Mouse (Mus musculus): ENCODE measurements around the gene Nedd4. TPM values are rescaled to one million over a fixed set of nuclear protein-coding genes. Genes with fewer than 3 reads are reported as not detected.
A peak's percentile ranks its signal among the peaks of the same experiment; 100 is the strongest.

The Nedd4 gene
- polyA plus RNA-seq, 1 experiment from 2014 or later = 546 TPM

DNA sequence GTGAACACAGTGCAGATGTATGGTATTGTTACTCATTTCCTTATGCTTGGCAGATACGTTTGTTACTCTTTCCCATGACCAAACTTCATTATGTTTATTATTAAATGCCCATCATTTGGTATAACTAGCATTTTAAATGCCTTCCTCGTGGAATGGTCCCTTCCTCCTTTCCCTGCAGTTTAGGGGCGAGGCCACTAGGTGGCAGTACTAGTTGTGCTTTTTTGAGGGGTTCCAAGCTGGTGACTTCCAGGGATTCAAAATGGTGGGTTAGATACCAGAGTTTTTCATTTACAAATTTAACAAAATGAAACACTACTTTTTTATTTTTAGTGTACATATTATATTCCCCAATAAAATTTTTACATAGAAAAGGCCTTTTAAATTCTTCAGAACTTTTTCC lies 71.8 kb downstream of the Nedd4 start:
- no peaks in the 10 kb centered on the region for H3K4me1 ChIP-seq
- no peak overlapping the region for H3K4me2 ChIP-seq (replicated peaks)
- 29% methylated on average over 3 of the region's 3 CpGs for WGBS
- no peak overlapping the region for H3K4me3 ChIP-seq (replicated peaks)
- peaks cover 84% of the 10 kb centered on the region for H3K36me3 ChIP-seq
- H3K9ac ChIP-seq = no peak overlapping the region
- no peak for ATAC-seq (ENCODE audit: insufficient number of reproducible peaks, low FRiP score, low TSS enrichment, low read depth)
- no peak overlapping the region for H3K27ac ChIP-seq (replicated peaks)
- H3K9me3 ChIP-seq (replicated peaks) = no peaks in the 10 kb centered on the region
- no peaks in the 10 kb centered on the region for H3K27me3 ChIP-seq

DNA sequence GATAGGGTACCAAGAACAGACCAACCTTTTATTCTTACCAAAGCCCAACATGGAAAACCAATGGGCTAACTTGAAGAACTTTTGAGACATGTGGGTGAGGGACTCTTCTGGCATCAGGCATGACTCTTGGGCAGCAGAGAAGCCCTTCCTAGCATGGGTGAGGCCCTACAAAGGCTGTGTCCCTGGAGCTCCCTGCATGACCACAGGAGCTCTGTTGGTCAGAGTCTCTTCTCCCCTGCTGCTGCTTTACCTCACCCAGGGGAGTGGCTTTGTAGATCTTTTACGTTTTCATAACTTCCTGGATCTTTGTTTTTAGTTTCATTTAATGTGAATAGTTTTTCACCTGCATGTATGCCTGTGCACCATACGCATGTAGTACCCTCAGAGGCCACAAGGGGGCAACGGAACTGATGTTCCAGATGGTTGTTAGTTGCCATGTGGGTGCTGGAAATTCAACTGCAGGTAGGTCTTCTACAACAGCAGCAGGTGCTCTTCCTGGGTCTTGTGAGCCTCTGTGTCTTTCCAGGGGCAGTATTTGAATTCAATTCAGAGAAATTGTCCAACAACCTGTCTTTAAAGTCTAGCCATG lies 73.8 kb downstream of the Nedd4 start:
- H3K9me3 ChIP-seq (replicated peaks) = no peaks in the 10 kb centered on the region
- H3K4me2 ChIP-seq (replicated peaks) = no peak overlapping the region

DNA sequence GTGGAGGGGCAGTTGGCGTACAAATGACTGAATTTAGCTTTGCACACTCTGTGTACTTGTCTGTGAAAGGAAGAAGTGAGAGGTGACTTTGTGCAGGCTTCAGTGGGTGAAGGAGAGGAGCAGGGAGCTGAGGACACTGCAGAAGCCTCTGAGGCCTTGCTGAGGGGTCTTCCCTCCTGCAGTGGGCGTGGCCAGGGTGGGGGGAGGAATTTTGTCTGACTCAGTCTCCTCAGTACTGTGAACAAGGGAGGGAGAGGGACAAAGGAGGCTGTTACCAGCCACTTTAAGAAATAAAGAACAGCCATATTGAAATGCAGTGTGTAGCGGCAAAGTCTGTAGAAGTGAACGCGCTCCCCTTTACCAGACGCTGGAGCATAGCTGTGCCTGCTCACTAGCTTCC lies 79.1 kb downstream of the Nedd4 start:
- no peak for ATAC-seq (ENCODE audit: insufficient number of reproducible peaks, low FRiP score, low TSS enrichment, low read depth)
- no peaks in the 10 kb centered on the region for H3K4me1 ChIP-seq

More for the DNA sequence above, 73.8 kb downstream of the Nedd4 start:
- H3K36me3 ChIP-seq = peaks cover 92% of the 10 kb centered on the region
- ATAC-seq (ENCODE audit: insufficient number of reproducible peaks, low FRiP score, low TSS enrichment, low read depth) = no peak
- H3K27me3 ChIP-seq = no peaks in the 10 kb centered on the region
- no peak overlapping the region for H3K4me3 ChIP-seq (replicated peaks)
- H3K9ac ChIP-seq = no peak overlapping the region
- no peaks in the 10 kb centered on the region for H3K4me1 ChIP-seq
- WGBS = 72% methylated on average over 3 of the region's 3 CpGs
- H3K27ac ChIP-seq (replicated peaks) = no peak overlapping the region; the same call in 1 of the 2 replicates

DNA sequence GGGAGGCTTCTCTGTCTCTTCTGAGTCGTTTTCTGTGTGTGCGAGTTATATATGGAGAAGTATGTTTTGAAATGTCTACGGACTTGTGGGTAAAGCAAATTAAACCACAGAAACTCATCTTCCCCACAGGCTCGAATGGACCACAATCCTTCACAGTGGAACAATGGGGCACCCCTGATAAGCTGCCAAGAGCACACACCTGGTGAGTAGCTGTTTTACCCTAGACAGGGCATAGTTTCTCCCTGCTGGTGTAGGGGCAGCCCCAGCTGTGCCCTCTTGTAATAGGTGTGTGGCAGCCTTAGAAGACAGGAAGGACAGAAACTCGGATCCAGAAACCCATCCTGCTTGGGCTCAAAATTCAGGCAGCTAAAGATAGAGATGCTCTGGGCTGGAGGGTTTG lies 84.1 kb downstream of the Nedd4 start:
- ATAC-seq (ENCODE audit: insufficient number of reproducible peaks, low FRiP score, low TSS enrichment, low read depth) = no peak
- no peak overlapping the region for H3K4me3 ChIP-seq (replicated peaks)
- WGBS = 76% methylated on average over 5 of the region's 5 CpGs

More for the DNA sequence above, 79.1 kb downstream of the Nedd4 start:
- Histone ChIP-seq H3K4me2 (replicated peaks) (no peak overlapping the region), H3K9ac (no peak overlapping the region), H3K4me3 (replicated peaks) (no peak overlapping the region), H3K27me3 (no peaks in the 10 kb centered on the region), H3K27ac (replicated peaks) (no peak overlapping the region), H3K9me3 (replicated peaks) (no peaks in the 10 kb centered on the region), H3K36me3 (peaks cover 96% of the 10 kb centered on the region)
- 95% methylated on average over 6 of the region's 6 CpGs for WGBS

DNA sequence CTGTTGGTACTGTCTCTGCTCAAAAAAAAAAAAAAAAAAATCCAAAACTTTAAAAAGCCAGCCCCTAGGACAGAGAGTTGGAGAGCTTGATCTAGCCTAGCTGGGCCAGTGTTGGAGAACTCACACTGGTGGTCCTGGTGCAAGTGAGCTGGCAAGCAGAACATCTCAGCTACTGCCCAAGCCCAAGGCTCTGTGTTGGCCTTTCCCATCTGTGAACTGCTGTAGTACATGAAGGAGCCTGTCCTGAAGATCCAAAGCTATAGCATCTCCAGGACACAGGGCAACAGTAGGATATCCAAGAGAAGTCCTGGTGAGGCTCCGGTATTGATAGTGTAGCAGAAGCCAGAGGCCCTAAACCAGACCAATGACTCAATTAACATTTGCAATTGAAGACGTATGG lies 88.1 kb downstream of the Nedd4 start:
- Histone ChIP-seq H3K9ac (no peak overlapping the region), H3K27ac (replicated peaks) (no peak overlapping the region), H3K4me2 (replicated peaks) (no peak overlapping the region), H3K27me3 (no peaks in the 10 kb centered on the region), H3K9me3 (replicated peaks) (no peaks in the 10 kb centered on the region), H3K4me3 (replicated peaks) (no peak overlapping the region), H3K36me3 (peaks cover 40% of the 10 kb centered on the region), H3K4me1 (peaks cover 13% of the 10 kb centered on the region; the same call in 1 of the 2 replicates)
- ATAC-seq (ENCODE audit: insufficient number of reproducible peaks, low FRiP score, low TSS enrichment, low read depth) = no peak
- 65% methylated on average over 2 of the region's 2 CpGs for WGBS

More for the DNA sequence above, 84.1 kb downstream of the Nedd4 start:
- no peak overlapping the region for H3K9ac ChIP-seq
- H3K27me3 ChIP-seq = no peaks in the 10 kb centered on the region
- no peak overlapping the region for H3K4me2 ChIP-seq (replicated peaks)
- no peak overlapping the region for H3K27ac ChIP-seq (replicated peaks)
- H3K4me1 ChIP-seq = no peaks in the 10 kb centered on the region
- H3K9me3 ChIP-seq (replicated peaks) = no peaks in the 10 kb centered on the region
- H3K36me3 ChIP-seq = peaks cover 77% of the 10 kb centered on the region

DNA sequence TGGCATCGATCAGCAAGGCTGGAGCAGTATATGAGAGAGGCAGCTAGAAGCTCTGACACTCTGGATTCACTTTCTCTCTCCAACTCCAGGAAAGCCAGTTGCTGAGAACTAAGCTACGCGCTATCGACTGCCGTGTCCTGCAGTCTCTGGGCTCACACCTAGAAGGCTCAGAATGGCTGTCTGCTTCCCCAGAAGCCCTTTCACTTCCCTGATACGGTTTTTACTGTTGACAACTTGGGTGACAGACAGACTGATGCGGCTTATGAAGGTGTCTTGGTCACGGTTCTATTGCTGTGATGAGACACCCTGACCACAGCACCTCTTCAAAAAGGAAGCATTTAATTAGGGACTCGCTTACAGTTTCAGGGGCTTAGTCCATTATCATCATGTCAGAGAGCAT lies 90.5 kb downstream of the Nedd4 start:
- H3K27ac ChIP-seq (replicated peaks) = no peak overlapping the region
- H3K27me3 ChIP-seq = no peaks in the 10 kb centered on the region
- no peaks in the 10 kb centered on the region for H3K9me3 ChIP-seq (replicated peaks)
- H3K9ac ChIP-seq = no peak overlapping the region
- ATAC-seq (ENCODE audit: insufficient number of reproducible peaks, low FRiP score, low TSS enrichment, low read depth) = no peak
- H3K4me1 ChIP-seq = peaks cover 13% of the 10 kb centered on the region; the same call in 1 of the 2 replicates
- H3K4me2 ChIP-seq (replicated peaks) = no peak overlapping the region
- H3K4me3 ChIP-seq (replicated peaks) = no peak overlapping the region
- peaks cover 17% of the 10 kb centered on the region for H3K36me3 ChIP-seq
- 65% methylated on average over 9 of the region's 9 CpGs for WGBS

DNA sequence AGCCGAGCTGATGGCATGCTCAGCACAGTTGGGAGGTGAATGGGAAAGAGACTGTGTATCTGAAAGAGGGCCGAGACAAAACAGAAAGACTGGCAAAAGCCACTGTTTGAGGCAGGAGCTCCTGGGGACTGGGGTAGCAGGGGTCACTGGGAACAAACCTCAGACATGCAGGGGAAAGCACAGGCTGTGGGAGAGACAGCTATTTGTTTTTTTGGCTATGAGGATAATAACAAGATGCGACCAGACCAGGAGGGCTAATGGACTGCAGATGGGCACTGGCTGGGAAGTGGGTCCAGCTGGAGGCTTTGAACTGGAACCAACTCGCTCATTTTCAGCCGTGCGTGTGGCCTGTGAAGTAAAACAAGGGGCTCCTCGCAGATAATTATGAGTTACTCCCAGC lies 91.6 kb downstream of the Nedd4 start:
- WGBS = 5% methylated on average over 7 of the region's 7 CpGs
- Histone ChIP-seq H3K9me3 (replicated peaks) (no peaks in the 10 kb centered on the region), H3K27me3 (no peaks in the 10 kb centered on the region), H3K27ac (replicated peaks) (no peak overlapping the region), H3K36me3 (peaks cover 6% of the 10 kb centered on the region), H3K9ac (no peak overlapping the region), H3K4me2 (replicated peaks) (no peak overlapping the region), H3K4me1 (peaks cover 18% of the 10 kb centered on the region; the same call in 1 of the 2 replicates), H3K4me3 (replicated peaks) (no peak overlapping the region)
- peak; percentile 49; the same call in 1 of the 2 replicates for ATAC-seq (ENCODE audit: insufficient number of reproducible peaks, low FRiP score, low TSS enrichment, low read depth)

DNA sequence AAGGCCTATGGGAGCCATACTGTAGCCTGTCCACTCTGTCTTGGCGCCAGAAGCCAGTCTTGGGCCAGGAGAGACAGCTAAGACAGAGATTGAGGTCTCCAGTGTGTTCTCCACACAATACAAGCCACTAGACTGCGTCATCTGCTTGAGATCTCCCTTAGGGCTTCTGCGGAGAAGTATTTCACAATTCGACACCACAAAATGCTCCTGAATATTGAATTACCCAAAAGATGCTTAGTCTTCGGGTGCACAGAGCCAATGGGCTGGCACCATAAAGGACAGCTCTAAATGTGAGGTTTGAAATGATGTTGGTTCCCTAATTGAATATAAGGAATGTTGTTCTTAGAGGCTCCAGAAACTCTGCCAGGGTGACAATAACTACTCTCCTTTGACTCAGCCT lies 95.0 kb downstream of the Nedd4 start:
- no peak overlapping the region for H3K4me2 ChIP-seq (replicated peaks)
- no peak for ATAC-seq (ENCODE audit: insufficient number of reproducible peaks, low FRiP score, low TSS enrichment, low read depth)
- H3K4me1 ChIP-seq = peaks cover 20% of the 10 kb centered on the region; the same call in 1 of the 2 replicates
- no peak overlapping the region for H3K9ac ChIP-seq
- H3K36me3 ChIP-seq = no peaks in the 10 kb centered on the region
- H3K4me3 ChIP-seq (replicated peaks) = no peak overlapping the region
- 55% methylated on average over 5 of the region's 5 CpGs for WGBS
- H3K9me3 ChIP-seq (replicated peaks) = no peaks in the 10 kb centered on the region
- H3K27me3 ChIP-seq = no peaks in the 10 kb centered on the region
- H3K27ac ChIP-seq (replicated peaks) = no peak overlapping the region

DNA sequence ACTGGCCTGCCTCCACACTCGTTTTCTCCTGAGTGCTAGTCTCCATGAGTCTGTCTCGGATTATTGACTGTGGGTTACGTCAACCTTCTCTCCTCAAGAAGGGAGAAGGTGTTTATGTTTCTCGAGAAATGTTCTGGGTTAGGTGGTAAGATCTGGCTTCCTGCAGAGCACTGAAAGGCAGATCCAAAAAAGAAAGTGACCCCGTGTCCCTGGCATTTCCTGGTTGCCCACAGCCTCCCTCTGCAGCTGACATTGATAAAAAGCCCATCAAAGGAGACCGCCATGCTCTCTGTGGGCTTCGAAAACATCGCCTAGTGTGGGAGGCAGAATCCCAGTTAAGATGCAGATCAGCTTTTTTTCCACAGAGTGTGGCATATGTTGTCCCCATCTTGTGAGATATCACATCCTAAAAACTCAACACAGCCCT lies 96.6 kb downstream of the Nedd4 start:
- Histone ChIP-seq H3K4me2 (replicated peaks) (no peak overlapping the region), H3K36me3 (no peaks in the 10 kb centered on the region), H3K9ac (no peak overlapping the region), H3K4me3 (replicated peaks) (no peak overlapping the region), H3K27ac (replicated peaks) (no peak overlapping the region), H3K4me1 (peaks cover 20% of the 10 kb centered on the region; the same call in 1 of the 2 replicates), H3K9me3 (replicated peaks) (no peaks in the 10 kb centered on the region), H3K27me3 (no peaks in the 10 kb centered on the region)
- 19% methylated on average over 8 of the region's 8 CpGs for WGBS
- ATAC-seq (ENCODE audit: insufficient number of reproducible peaks, low FRiP score, low TSS enrichment, low read depth) = no peak

DNA sequence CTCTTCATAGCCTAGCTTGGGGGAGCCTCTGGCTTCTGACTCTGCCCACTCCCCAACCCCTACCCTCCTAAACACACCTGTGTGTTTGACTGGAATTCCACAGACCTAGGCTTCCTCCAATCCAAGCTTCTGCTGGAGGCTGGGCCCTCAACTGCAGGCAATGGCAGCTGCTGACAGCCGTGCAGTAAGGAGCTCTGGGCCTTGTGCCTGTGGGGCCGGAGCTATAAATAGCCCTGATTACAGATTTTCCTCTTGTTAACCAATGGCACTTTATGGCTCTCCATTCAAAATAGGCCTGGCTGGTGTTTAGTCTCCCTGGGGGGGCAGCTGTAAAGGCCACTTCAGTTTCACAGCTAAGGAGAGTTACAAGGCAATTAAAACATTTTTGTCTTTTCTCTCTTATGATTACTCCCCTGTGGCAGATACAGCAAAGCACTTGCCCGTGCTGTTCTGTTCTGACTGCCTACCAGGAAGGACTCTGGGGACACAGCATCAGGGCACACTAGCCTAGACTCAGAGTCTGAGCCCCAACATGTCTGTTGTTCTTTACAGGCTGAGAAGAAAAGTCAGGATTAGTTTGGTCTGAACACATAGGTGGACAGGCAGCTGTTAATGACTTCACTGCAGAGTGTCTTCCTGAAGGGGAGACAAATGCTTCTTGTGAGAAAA lies 101.0 kb downstream of the Nedd4 start:
- Histone ChIP-seq H3K9ac (no peak overlapping the region), H3K4me1 (peaks cover 24% of the 10 kb centered on the region), H3K27ac (replicated peaks) (no peak overlapping the region; the same call in 1 of the 2 replicates), H3K27me3 (no peaks in the 10 kb centered on the region), H3K9me3 (replicated peaks) (no peaks in the 10 kb centered on the region), H3K36me3 (no peaks in the 10 kb centered on the region), H3K4me3 (replicated peaks) (no peak overlapping the region), H3K4me2 (replicated peaks) (no peak overlapping the region)
- ATAC-seq (ENCODE audit: insufficient number of reproducible peaks, low FRiP score, low TSS enrichment, low read depth) = peak; percentile 27
- 20% methylated on average over 3 of the region's 3 CpGs for WGBS

DNA sequence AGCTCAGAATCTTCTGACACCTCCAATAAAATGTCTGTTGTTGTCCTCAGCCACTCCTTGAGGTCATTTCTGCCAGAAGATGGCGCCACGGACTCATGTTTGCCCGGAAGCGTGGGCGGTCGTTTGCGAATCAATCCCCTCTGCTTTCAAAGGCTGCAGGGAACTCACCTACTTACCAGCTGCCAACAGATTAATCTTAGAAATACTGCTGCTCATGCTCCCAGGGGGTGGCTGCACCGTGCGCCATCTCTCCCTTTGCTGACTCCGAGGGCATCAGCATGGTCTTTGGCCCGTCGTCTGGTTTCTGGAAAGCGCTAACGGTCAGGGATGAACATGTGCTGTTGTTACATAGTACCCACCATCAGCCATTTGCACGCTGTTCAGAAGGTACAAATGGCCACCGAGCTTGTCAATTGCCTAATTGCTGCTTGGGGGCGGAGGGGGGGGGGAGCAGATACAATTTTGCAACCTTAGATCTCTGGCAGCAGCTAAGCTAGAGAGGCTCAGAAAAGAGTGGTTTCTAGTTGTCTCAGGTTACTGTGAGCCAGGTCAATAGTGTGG lies 104.7 kb downstream of the Nedd4 start:
- no peaks in the 10 kb centered on the region for H3K9me3 ChIP-seq (replicated peaks)
- peak overlapping the region; percentile 41 for H3K4me3 ChIP-seq (replicated peaks)
- peaks cover 17% of the 10 kb centered on the region for H3K4me1 ChIP-seq
- WGBS = 1% methylated on average over 17 of the region's 17 CpGs
- peak; percentile 68 for ATAC-seq (ENCODE audit: insufficient number of reproducible peaks, low FRiP score, low TSS enrichment, low read depth)
- H3K4me2 ChIP-seq (replicated peaks) = peak overlapping the region; percentile 79
- peak overlapping the region; percentile 42; the same call in 1 of the 2 replicates for H3K9ac ChIP-seq
- no peaks in the 10 kb centered on the region for H3K36me3 ChIP-seq
- H3K27me3 ChIP-seq = no peaks in the 10 kb centered on the region
- H3K27ac ChIP-seq (replicated peaks) = peak overlapping the region; percentile 44; the same call in 1 of the 2 replicates

Data from embryonic facial prominence, embryonic 15.5 days (tissue).